Mouse (Mus musculus): ENCODE measurements around the gene B3gnt7. TPM values are rescaled to one million over a fixed set of nuclear protein-coding genes. Genes with fewer than 3 reads are reported as not detected.

B3gnt7 gene
- total and polyA plus RNA-seq, 3 experiments: 0.41 to 0.62 (median 0.57) TPM

GRCm38 (mm10) chr1:86306686-86307085 is 4.1 kb downstream of the B3gnt7 start:
- H3K4me1 ChIP-seq (ENCODE audit: control insufficient read depth, insufficient read depth, low read length): no peaks in the 10 kb centered on the region
- no peaks in the 10 kb centered on the region for H3K36me3 ChIP-seq (ENCODE audit: control insufficient read depth, insufficient read depth, low read length)
- peaks cover 3% of the 10 kb centered on the region for H3K27me3 ChIP-seq (ENCODE audit: control insufficient read depth, insufficient read depth, low read length)
- no peak for DNase-seq
- H3K4me3 ChIP-seq: no peak overlapping the region
- WGBS: 79% methylated on average over 3 of the region's 3 CpGs
- intact Hi-C loops (cut with DNase I): no loop called here
- H3K27ac ChIP-seq: no peak overlapping the region
- H3K9ac ChIP-seq (ENCODE audit: low read depth, low read length): no peak overlapping the region
- no peaks in the 10 kb centered on the region for H3K79me2 ChIP-seq (replicated peaks; ENCODE audit: control insufficient read depth, insufficient read depth, low read length)
- TF ChIP-seq EP300 (IDR thresholded peaks at IDR 0.05; ENCODE audit: insufficient read depth, low read depth, low read length): no peak
- no peak for TF ChIP-seq POLR2A (IDR thresholded peaks at IDR 0.05; ENCODE audit: insufficient read depth, low read depth, low read length)
- no peak for TF ChIP-seq CTCF (IDR thresholded peaks at IDR 0.05)

- Histone ChIP-seq H3K4me3 (no peak overlapping the region), H3K79me2 (replicated peaks; ENCODE audit: control insufficient read depth, insufficient read depth, low read length) (no peaks in the 10 kb centered on the region), H3K9ac (ENCODE audit: low read depth, low read length) (no peak overlapping the region), H3K4me1 (ENCODE audit: control insufficient read depth, insufficient read depth, low read length) (no peaks in the 10 kb centered on the region), H3K36me3 (ENCODE audit: control insufficient read depth, insufficient read depth, low read length) (no peaks in the 10 kb centered on the region), H3K27me3 (ENCODE audit: control insufficient read depth, insufficient read depth, low read length) (peaks cover 3% of the 10 kb centered on the region), H3K27ac (no peak overlapping the region)
- 79% methylated on average over 7 of the region's 7 CpGs for WGBS
- no peak for DNase-seq
- TF ChIP-seq POLR2A (IDR thresholded peaks at IDR 0.05; ENCODE audit: insufficient read depth, low read depth, low read length): no peak
- TF ChIP-seq EP300 (IDR thresholded peaks at IDR 0.05; ENCODE audit: insufficient read depth, low read depth, low read length): no peak
- intact Hi-C loops (cut with DNase I): no loop called here
These were observed 4.6 kb downstream of the B3gnt7 start for GRCm38 (mm10) chr1:86307177-86307762.

- TF ChIP-seq POLR2A (IDR thresholded peaks at IDR 0.05; ENCODE audit: insufficient read depth, low read depth, low read length) (no peak), CTCF (IDR thresholded peaks at IDR 0.05) (no peak), EP300 (IDR thresholded peaks at IDR 0.05; ENCODE audit: insufficient read depth, low read depth, low read length) (no peak)
- Histone ChIP-seq H3K9ac (ENCODE audit: low read depth, low read length) (no peak overlapping the region), H3K36me3 (ENCODE audit: control insufficient read depth, insufficient read depth, low read length) (no peaks in the 10 kb centered on the region), H3K4me1 (ENCODE audit: control insufficient read depth, insufficient read depth, low read length) (no peaks in the 10 kb centered on the region), H3K4me3 (no peak overlapping the region), H3K79me2 (replicated peaks; ENCODE audit: control insufficient read depth, insufficient read depth, low read length) (no peaks in the 10 kb centered on the region), H3K27ac (no peak overlapping the region), H3K27me3 (ENCODE audit: control insufficient read depth, insufficient read depth, low read length) (peaks cover 3% of the 10 kb centered on the region)
- 78% methylated on average over 4 of the region's 4 CpGs for WGBS
- intact Hi-C loops (cut with DNase I): loop anchor here (1.0 kb wide), 1 partner anchor 10 kb away; no protein-coding TSS in a partner anchor
- DNase-seq: no peak
These were observed 5.4 kb downstream of the B3gnt7 start for GRCm38 (mm10) chr1:86307871-86308641.

GRCm38 (mm10) chr1:86309270-86309833 is 6.7 kb downstream of the B3gnt7 start:
- Histone ChIP-seq H3K9ac (ENCODE audit: low read depth, low read length) (no peak overlapping the region), H3K27ac (no peak overlapping the region), H3K36me3 (ENCODE audit: control insufficient read depth, insufficient read depth, low read length) (no peaks in the 10 kb centered on the region), H3K4me1 (ENCODE audit: control insufficient read depth, insufficient read depth, low read length) (no peaks in the 10 kb centered on the region), H3K79me2 (replicated peaks; ENCODE audit: control insufficient read depth, insufficient read depth, low read length) (no peaks in the 10 kb centered on the region), H3K27me3 (ENCODE audit: control insufficient read depth, insufficient read depth, low read length) (0 out of 2 replicates have a peak, but pooled peaks cover 2% of the 10 kb centered on the region), H3K4me3 (no peak overlapping the region)
- WGBS: 85% methylated on average over 7 of the region's 7 CpGs
- no peak for TF ChIP-seq EP300 (IDR thresholded peaks at IDR 0.05; ENCODE audit: insufficient read depth, low read depth, low read length)
- TF ChIP-seq POLR2A (IDR thresholded peaks at IDR 0.05; ENCODE audit: insufficient read depth, low read depth, low read length): no peak
- TF ChIP-seq CTCF (IDR thresholded peaks at IDR 0.05): no peak
- DNase-seq: no peak
- intact Hi-C loops (cut with DNase I): no loop called here

- Histone ChIP-seq H3K27me3 (ENCODE audit: control insufficient read depth, insufficient read depth, low read length) (0 out of 2 replicates have a peak, but pooled peaks cover 2% of the 10 kb centered on the region), H3K36me3 (ENCODE audit: control insufficient read depth, insufficient read depth, low read length) (no peaks in the 10 kb centered on the region)
- WGBS: 66% methylated on average over 15 of the region's 15 CpGs
These were observed 8.1 kb downstream of the B3gnt7 start for GRCm38 (mm10) chr1:86310536-86311310.

More at GRCm38 (mm10) chr1:86310536-86311310, 8.1 kb downstream of the B3gnt7 start:
- Histone ChIP-seq H3K79me2 (replicated peaks; ENCODE audit: control insufficient read depth, insufficient read depth, low read length) (no peaks in the 10 kb centered on the region), H3K4me1 (ENCODE audit: control insufficient read depth, insufficient read depth, low read length) (no peaks in the 10 kb centered on the region), H3K27ac (no peak overlapping the region), H3K4me3 (no peak overlapping the region), H3K9ac (ENCODE audit: low read depth, low read length) (no peak overlapping the region)
- no peak for DNase-seq
- no peak for TF ChIP-seq POLR2A (IDR thresholded peaks at IDR 0.05; ENCODE audit: insufficient read depth, low read depth, low read length)
- TF ChIP-seq EP300 (IDR thresholded peaks at IDR 0.05; ENCODE audit: insufficient read depth, low read depth, low read length): no peak
- TF ChIP-seq CTCF (IDR thresholded peaks at IDR 0.05): no peak
- intact Hi-C loops (cut with DNase I): no loop called here
